Mouse (Mus musculus): ENCODE results near the gene Fam210b.
"Not testable (repeated sequence)": the region's sequence is repeated elsewhere in the genome, so short reads cannot be mapped to it uniquely, and the experiment has no call there.

Gene Fam210b

DNA sequence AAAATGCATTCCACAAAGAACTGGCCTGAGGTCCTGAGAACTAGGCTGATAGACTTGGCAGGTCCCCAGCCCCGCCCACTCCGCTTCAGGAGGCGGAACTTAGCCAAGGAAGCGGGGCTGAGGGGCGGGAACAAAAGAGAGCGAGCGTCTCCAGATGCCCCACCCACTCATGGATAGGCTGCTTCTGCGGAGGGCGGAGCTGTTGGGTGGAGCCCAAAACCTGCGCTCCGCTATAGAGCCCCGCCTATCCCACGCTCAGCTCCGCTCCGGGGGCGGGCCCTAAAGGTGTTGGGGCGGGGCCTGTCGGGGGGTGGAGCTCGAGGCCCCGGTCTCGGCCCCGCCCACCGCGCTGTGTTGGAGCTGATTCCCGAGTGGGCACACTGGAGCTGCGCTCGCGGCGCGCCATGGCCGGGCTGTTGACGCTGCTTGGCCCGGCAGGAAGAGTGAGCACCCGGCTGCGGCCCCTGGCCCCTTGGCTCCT is at the start of gene Fam210b:
TSS of gene Fam210b (plus strand) at position 308 of the 481 bp plus-strand sequence.
- in situ Hi-C loops (cut with MboI; ENCODE audit: low pct_unique_long_range_greater_than_20kb in 1 of 2, low sequenced_read_pairs in 2 of 2, unreplicated experiment in 1 of 2) = loop anchor here in 1 of 2 experiments (10.0 kb wide), 1 partner anchor 120 kb away; no protein-coding TSS in a partner anchor

DNA sequence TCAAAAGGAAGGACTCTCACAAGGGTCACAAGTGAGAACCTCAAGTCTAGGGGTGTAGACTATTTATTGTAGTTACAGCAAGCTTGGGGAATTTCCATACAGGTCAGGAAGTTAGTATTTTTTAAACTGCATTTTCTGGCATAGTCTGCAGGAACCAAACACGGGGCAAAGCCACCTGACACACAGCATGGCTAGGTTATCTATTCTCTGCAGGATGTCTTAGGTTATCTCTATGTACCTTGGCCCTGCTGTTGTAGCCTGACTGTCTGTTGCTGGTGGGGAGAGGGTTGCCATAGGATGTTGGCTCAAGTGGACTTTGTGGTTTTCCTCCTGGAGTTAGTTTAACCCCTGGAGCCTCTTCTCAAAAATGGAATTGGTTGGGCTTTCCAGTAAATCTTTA is 47.3 kb upstream of the Fam210b start:
- in situ Hi-C loops (cut with MboI; ENCODE audit: low pct_unique_long_range_greater_than_20kb in 1 of 2, low sequenced_read_pairs in 2 of 2, unreplicated experiment in 1 of 2) = no loop called here

DNA sequence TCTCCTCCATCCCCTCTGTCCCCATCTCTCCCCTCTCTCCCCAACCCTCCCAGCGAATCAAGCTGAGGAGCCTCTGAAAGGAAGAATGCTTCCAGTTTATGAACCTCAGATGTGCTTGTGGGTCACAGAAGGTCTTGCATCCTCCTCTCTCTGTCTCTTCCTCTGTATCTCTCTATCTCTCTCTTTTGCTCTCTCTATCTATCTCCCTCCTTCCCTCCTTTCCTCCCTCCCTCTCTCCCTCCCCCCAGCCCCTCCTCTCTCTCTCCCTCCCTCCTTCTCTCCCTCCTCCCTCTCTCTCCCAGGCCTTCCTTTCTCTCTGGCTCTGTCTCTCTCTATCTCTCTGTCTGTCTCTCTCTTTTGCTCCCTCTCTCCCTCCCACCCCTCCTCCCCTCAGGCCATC is 46.8 kb upstream of the Fam210b start:
- in situ Hi-C loops (cut with MboI; ENCODE audit: low pct_unique_long_range_greater_than_20kb in 1 of 2, low sequenced_read_pairs in 2 of 2, unreplicated experiment in 1 of 2) = no loop called here

DNA sequence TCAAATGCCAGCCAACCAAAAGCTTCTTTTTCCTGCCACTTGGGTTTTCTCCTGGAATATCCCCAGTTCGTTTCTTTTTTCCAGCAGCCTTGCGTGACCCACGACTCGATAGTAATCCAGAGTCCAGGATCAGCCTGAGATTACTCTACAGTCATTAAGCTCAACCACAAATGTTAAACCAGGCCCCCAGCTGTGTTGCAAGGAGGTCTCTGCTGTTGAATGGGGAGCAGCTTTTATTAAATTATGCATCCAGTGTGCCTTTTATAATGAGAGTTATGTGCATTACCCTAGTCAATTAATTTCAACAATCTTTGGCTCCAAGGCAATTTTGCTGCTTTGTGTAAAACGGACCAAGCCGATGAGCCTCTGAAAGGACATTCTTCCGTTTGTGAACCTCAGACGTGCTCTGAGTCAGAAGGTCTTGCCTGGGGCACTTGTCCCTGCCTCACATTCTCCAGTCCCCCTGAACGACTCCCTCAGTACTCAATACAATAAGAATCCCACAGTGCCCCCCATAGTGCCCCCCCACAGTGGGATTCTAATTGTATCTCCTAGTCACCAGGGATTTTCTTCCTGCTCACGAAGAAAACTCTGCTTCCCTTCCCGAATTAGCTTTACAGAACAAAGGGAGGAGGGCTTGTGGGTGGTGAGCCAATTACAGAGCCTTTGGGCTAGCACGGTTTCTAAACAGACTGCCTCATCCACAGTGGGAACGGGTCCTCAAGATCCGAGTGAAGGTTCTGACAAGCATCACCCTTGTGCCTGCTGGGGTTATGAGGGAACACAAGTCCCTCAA is 46.0 kb upstream of the Fam210b start:
- in situ Hi-C loops (cut with MboI; ENCODE audit: low pct_unique_long_range_greater_than_20kb in 1 of 2, low sequenced_read_pairs in 2 of 2, unreplicated experiment in 1 of 2) = no loop called here

DNA sequence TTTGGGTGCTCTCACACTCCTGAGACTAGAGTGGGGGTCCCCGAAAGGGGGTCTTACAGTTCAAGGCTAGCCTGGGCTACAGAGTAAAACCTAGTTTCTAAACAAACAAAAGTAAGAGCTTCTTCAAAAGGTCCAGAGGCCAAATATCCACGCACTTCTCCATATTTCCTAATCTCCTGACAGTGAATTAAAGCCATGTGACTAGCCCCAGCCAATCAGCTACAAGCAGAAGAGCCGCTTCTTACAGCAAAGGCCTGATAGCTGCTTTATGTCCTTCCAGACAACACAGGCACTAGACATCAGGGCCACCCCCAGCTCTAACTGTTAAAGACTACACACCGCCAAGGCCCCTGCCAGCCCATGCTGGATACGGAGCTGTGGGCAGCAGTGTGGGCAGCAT is 43.0 kb upstream of the Fam210b start:
- in situ Hi-C loops (cut with MboI; ENCODE audit: low pct_unique_long_range_greater_than_20kb in 1 of 2, low sequenced_read_pairs in 2 of 2, unreplicated experiment in 1 of 2) = no loop called here

DNA sequence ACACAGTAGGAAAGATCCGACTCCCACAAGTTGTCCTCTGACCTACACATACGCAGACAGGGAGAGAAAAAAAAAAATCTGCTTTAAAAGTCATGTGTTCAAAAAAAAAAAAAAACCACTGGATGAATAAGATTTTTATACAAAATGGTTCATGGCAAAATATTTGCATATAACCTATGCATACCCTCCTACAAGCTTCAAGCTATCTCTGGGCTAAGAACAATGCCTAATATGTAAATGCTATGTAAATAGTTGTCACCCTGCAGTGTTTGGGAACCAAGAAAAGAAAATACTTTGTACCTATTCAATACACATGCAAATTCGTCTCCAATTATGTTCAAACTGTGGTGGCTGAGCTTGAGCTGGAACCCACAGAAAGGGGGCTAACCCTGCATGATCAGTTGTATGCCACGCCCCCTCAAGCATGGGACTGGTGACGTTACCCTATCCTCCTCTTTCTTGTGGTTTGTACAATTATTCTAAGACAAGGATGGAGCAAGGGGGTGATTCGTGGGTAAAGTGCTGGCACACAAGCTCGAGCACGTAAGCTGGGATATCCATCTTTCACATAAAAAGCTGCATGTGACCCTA is 41.2 kb upstream of the Fam210b start:
- in situ Hi-C loops (cut with MboI; ENCODE audit: low pct_unique_long_range_greater_than_20kb in 1 of 2, low sequenced_read_pairs in 2 of 2, unreplicated experiment in 1 of 2) = no loop called here

DNA sequence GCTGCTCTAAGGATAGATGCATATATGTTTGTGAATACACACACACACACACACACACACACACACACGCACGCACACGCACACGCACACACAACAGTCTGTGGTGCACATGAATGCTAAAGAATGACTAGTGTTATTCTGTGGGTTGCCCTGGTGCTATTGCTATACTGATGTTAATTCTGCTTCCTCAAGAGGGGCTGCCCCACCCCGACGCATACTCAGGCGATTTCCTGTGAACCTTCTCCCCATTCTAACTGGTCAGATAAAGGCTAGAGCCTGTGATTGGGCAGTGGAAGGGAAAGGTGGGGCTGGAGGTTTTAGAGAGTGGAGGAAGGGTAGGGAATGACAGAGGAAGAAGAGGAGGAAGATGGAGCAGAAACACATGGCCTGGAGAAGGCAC is 39.8 kb upstream of the Fam210b start:
- in situ Hi-C loops (cut with MboI; ENCODE audit: low pct_unique_long_range_greater_than_20kb in 1 of 2, low sequenced_read_pairs in 2 of 2, unreplicated experiment in 1 of 2) = not testable (repeated sequence)

DNA sequence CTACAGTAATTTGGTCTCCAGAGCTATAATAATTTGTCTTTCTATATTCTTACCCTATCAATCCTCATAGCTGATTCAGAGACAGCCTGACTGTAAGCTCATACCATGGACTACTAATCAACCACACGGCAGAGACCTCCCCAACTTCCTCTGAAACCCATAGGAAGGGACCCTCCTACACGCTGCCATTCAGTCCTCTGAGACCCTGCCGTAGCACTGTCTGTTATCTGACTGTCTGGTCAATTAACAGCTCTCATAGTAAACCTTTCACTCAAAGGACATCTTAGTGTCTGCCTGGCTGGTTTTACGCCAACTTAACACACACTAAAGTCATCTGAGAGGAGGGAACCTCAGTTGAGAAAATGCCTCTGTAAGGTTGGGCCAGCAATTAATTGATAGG is 38.8 kb upstream of the Fam210b start:
- in situ Hi-C loops (cut with MboI; ENCODE audit: low pct_unique_long_range_greater_than_20kb in 1 of 2, low sequenced_read_pairs in 2 of 2, unreplicated experiment in 1 of 2) = no loop called here

DNA sequence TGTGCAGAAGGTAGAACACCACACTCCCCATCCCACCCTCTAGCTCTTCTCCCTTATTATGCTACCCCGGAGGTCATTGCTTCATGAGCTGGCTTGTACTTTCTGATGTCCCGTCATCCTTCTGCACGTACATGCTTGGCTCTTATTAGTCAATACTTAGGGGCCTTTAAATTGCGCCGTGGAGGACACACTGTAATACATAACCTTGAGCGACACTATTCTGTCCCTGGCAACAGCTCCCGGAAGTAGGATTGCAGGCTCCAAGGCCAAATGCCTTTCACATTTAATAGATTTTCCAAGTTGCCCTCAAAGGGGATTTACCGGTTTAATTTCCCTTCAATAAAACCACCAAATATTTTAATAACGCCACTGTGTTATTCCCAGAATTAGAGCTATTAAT is 33.6 kb upstream of the Fam210b start:
- in situ Hi-C loops (cut with MboI; ENCODE audit: low pct_unique_long_range_greater_than_20kb in 1 of 2, low sequenced_read_pairs in 2 of 2, unreplicated experiment in 1 of 2) = no loop called here

DNA sequence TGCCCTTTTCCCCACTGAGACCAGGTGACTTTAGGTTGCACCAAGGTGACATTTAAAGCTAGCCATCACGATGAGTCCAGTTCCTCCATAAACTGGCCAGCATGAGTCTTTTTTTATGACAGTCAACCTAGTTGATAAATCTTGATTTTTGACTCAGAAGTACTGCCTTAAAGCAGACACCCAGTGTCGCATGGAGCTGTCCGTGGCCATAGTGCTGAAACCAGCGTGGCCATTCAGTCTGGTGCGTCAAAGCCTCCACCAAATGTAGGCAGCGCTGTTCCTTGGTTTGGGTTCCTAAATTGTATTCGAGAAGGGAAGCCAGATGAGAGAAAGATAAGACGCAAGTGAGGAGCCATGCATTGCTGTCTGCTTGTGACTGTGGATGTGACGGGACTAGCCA is 24.5 kb upstream of the Fam210b start:
- in situ Hi-C loops (cut with MboI; ENCODE audit: low pct_unique_long_range_greater_than_20kb in 1 of 2, low sequenced_read_pairs in 2 of 2, unreplicated experiment in 1 of 2) = loop anchor here (5.0 to 10.0 kb wide), 3 partner anchors 66 to 94 kb away; partner anchors contain the start of gene Mc3r (in 1 of the 2)

DNA sequence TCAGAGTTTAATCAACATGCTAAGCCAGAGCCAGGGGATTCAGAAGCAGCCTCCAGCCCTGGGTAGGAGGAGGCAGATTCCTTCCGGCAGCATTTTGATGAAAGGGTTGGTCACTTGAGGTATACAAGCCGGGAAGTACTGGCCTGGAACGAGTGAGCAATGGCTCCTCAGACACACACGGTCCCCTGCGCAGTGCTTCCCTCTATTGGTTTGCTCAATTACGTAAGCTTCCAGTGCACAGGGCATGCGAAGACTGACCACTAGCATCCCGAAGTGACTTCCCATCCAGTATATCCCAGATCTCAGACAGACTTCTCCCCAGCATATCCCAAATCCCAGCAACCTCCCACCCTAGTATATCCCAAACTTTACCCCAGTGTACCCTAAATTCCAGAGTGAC is 17.1 kb upstream of the Fam210b start:
- in situ Hi-C loops (cut with MboI; ENCODE audit: low pct_unique_long_range_greater_than_20kb in 1 of 2, low sequenced_read_pairs in 2 of 2, unreplicated experiment in 1 of 2) = loop anchor here in 1 of 2 experiments (10.0 kb wide), 1 partner anchor 73 kb away; no protein-coding TSS in a partner anchor

DNA sequence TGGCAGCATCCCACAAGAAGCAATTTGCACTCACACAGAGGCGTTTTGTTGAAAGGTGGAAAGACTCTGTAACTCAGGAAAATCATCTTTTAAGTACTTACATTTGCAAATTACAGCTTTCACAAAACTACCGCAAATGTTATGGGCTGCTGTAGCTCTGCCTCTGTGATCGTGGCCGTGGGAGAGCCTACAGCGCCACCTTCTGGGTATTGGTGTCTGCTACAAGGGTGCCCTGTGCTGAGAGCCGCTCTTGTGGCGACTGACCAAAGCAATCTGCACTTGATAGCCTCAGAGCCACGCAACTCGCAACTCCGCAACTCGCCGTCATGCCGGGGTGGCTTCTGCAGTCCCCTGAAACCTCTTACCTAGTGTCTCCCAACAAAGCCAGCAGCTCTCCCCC is 16.2 kb upstream of the Fam210b start:
- in situ Hi-C loops (cut with MboI; ENCODE audit: low pct_unique_long_range_greater_than_20kb in 1 of 2, low sequenced_read_pairs in 2 of 2, unreplicated experiment in 1 of 2) = loop anchor here in 1 of 2 experiments (10.0 kb wide), 1 partner anchor 74 kb away; no protein-coding TSS in a partner anchor

DNA sequence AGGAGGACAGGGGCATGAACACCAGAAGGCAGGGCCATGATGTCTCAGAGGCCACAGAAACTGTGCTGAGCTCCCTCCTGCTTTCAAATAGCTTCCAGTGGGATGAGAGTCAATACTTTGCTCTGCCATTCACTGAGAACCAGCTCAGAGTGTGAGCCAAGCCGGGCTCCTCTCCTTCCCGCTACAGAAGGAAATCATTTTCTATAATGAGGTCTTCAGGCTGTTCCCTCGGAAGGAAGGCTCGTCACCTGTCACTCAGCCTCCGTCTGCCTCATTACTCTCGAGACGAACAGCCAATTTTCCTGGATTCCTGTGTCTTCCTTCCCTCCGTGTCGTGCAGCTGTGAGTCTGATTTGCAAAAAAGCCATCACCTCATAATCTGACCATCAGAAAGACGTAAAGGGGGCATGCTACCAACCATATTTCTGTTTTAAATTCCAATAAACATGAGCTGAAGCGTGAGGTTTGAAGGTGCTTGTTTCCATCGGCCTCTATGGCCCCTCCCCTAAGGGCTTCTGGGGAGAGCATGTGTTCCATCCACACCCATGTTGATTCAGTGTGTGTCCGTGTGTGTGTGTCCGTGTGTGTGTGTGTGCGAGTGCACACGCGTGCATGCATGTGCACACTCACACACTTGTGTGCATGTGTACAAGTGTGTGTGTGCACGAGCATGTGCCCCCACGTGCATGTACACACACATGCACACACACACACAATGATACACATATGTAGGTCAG is 7.0 kb upstream of the Fam210b start:
- in situ Hi-C loops (cut with MboI; ENCODE audit: low pct_unique_long_range_greater_than_20kb in 1 of 2, low sequenced_read_pairs in 2 of 2, unreplicated experiment in 1 of 2) = no loop called here

DNA sequence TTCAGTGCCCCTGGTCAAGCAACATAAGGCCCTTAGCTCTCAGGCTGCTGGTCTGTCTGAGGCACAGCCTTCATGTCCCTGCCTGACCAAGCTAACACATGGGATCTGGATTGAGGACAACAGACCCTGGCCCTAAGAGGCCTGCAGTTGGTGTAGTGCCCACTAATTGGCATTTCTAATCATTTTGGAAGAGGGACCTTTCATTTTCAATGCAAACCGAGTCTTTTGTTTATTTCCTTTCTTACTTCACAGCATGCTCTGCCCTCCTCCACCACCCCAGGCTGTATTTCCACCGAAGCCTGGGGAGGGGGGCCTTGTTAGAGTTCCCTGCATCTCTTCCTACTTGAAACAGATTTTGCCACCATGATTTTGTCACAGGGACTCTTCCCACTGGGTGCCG is 4.4 kb upstream of the Fam210b start:
- in situ Hi-C loops (cut with MboI; ENCODE audit: low pct_unique_long_range_greater_than_20kb in 1 of 2, low sequenced_read_pairs in 2 of 2, unreplicated experiment in 1 of 2) = loop anchor here in 1 of 2 experiments (10.0 kb wide), 1 partner anchor 116 kb away; no protein-coding TSS in a partner anchor

DNA sequence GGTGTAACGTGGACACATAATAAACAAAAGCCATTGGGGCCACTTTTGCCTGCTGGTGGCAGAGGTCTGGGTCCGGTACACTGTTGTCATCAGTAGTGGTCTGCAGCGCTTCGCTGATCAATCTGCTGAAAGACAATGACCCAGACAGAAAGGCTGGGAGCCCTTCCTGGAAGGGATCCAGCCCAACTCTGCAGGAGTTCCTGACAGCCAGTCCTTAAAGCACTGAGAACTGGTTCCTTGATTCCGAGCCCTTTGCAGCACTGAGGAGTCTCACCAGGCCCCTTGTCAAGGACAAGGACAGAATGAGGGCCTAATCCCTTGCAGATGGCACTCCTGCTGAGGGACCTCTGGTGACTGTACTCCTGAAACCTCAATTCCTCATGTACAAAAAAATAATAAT is 3.8 kb upstream of the Fam210b start:
- in situ Hi-C loops (cut with MboI; ENCODE audit: low pct_unique_long_range_greater_than_20kb in 1 of 2, low sequenced_read_pairs in 2 of 2, unreplicated experiment in 1 of 2) = loop anchor here in 1 of 2 experiments (10.0 kb wide), 1 partner anchor 117 kb away; no protein-coding TSS in a partner anchor

DNA sequence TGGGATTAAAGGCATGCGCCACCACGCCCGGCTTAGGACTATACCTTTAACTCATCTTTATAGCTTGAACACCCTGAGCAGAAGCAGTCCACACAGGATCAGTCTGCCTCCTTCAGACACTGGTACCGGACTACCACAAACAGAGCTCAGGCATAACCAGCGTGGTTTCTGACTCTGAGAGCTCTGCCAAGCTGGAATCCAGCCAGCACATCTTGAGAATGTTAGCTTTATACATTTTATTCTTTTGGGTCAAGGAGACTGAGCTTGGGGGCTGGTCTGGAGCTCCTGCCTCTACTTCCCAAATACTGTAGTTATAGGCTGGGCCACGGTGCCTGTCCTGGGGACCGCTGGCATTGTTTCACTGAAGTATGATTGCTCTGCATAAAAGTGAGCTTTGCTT is 1.6 kb upstream of the Fam210b start:
- in situ Hi-C loops (cut with MboI; ENCODE audit: low pct_unique_long_range_greater_than_20kb in 1 of 2, low sequenced_read_pairs in 2 of 2, unreplicated experiment in 1 of 2) = loop anchor here in 1 of 2 experiments (10.0 kb wide), 1 partner anchor 119 kb away; no protein-coding TSS in a partner anchor

DNA sequence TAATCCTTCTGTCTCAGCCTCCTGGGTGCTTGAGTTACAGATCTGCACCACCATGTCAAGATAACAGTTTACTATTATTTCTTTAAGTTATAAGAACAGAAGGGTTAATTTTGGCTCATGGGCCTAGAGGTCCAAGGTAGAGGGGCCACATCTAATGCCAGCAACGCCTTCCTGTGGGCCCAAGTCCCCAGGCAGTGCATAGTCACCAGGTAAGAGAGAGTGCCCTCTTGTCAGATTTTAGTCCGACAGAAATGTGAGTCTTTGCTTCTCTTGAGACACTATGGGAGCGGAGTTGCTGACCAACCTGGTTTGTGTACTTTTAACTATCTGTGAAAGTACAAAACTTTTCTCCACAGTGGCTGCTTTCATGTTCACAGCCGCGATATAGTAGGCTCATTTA is 696 bp upstream of the Fam210b start:
- in situ Hi-C loops (cut with MboI; ENCODE audit: low pct_unique_long_range_greater_than_20kb in 1 of 2, low sequenced_read_pairs in 2 of 2, unreplicated experiment in 1 of 2) = loop anchor here in 1 of 2 experiments (10.0 kb wide), 1 partner anchor 120 kb away; no protein-coding TSS in a partner anchor

DNA sequence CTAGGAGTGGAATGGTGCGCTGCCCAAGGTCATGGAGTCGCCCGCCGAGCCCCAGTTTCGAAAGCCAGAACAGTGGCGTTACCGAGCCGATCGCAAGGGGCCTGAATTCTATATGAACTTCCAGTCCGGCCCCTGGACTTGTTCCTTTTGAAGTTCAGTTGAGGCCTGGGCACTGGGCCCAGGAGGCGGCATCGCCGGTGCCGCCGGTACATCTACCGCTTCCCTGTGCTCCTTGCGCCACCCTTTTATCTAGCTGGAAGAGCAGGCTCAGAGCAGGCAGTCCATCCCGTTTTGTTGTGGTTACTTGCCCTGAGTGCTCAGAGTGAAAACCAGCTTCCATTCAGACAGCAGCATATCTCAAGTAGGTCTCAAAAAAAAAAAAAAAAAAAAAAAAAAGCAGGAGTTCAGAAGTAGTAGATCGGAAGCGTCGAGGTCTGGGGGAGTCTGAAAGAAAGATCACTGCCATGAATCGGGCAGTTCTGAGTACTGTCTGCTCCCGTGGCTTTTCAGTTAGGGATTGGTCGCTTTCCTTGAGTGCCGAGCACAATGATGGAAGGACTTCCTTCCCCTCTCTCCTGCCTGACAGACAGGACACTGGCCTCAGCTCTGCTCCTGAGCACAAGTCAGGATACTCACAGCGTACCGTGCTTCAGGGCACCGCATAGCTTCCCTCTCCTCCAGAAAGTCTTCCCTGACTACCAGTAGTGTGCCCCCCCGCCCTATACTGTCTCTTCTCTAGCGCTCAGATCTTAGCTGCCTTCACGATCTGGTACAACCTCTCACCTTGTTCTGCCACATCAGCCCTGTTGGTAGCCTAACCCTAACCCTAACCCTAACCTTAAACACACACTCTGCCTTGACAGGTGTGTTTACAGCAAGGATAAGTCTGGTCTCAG is 917 bp downstream of the Fam210b start:
- in situ Hi-C loops (cut with MboI; ENCODE audit: low pct_unique_long_range_greater_than_20kb in 1 of 2, low sequenced_read_pairs in 2 of 2, unreplicated experiment in 1 of 2) = loop anchor here in 1 of 2 experiments (10.0 kb wide), 1 partner anchor 121 kb away; no protein-coding TSS in a partner anchor

All from mouse embryonic stem cell (cell line).